Mouse (Mus musculus) stomach, postnatal 0 days (tissue): ENCODE data around the gene Satb1.

Experiments
- CTCF ChIP-seq: IDR thresholded peaks from 2 replicates; pipeline ENCODE4 v1.5.1; 2016; ENCODE audit warnings: antibody characterized with exemption, low read depth, mild to moderate bottlenecking, moderate library complexity
- EP300 ChIP-seq: optimal IDR thresholded peaks from 2 replicates; pipeline ENCODE3; 2016; ENCODE audit warnings: antibody characterized with exemption

- TF ChIP-seq CTCF (no peak), EP300 (no peak)
These were observed 21.2 kb downstream of the Satb1 start for GRCm38 (mm10) chr17:51811911-51812260.
